Mouse (Mus musculus): ENCODE measurements around the gene Frat2. TPM values are rescaled to one million over a fixed set of nuclear protein-coding genes. Genes with fewer than 3 reads are reported as not detected.

Gene Frat2
- polyA plus RNA-seq, 1 experiment from 2014 or later, result 7.0 TPM

- WGBS, result 85% methylated on average over 12 of the region's 12 CpGs
Measured at GRCm38 (mm10) chr19:41796789-41797327, 51.1 kb downstream of the Frat2 start.

DNA sequence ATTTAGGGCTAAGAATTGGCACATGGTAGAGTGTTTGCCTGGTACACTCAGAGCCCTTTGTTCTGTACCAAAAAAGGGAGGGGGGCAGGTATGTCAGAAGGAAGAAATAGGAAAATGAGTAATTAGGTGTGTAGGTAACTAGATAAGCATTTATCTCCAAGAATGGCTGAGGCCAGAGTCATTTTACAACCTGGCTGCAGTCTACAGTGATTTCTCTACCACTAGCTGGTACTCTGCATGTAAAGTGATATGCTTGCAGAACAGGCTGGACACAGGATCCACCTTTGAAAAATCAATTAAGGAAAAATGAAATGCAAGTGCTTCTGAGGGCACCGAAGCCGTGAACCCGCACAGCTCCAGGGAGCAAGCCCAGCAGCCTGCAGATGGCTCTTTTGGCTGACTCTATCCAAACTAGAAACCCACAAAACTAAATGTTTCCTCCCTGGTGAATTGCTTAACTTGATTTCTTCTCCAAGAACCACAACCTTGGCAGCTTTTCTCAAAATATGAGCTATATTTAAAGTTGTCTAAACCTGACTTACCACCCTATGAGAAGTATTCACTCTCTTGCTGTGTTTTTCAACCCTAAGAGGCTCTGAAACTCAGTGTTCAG, 51.7 kb downstream of the Frat2 start:
- no peak for ATAC-seq (ENCODE audit: low FRiP score)
- Histone ChIP-seq H3K27me3 (replicated peaks) (0 out of 2 replicates have a peak, but pooled peaks cover 3% of the 10 kb centered on the region), H3K4me3 (replicated peaks) (no peak overlapping the region), H3K36me3 (no peaks in the 10 kb centered on the region), H3K27ac (replicated peaks) (no peak overlapping the region), H3K9me3 (replicated peaks) (no peaks in the 10 kb centered on the region), H3K9ac (replicated peaks) (no peak overlapping the region), H3K4me1 (peaks cover 8% of the 10 kb centered on the region; the same call in 1 of the 2 replicates), H3K4me2 (no peak overlapping the region)
- 82% methylated on average over 3 of the region's 3 CpGs for WGBS

More at GRCm38 (mm10) chr19:41796789-41797327, 51.1 kb downstream of the Frat2 start:
- H3K4me2 ChIP-seq, result no peak overlapping the region
- no peak overlapping the region for H3K9ac ChIP-seq (replicated peaks)
- H3K36me3 ChIP-seq, result no peaks in the 10 kb centered on the region
- no peaks in the 10 kb centered on the region for H3K9me3 ChIP-seq (replicated peaks)
- H3K4me1 ChIP-seq, result peaks cover 9% of the 10 kb centered on the region; the same call in 1 of the 2 replicates
- 0 out of 2 replicates have a peak, but pooled peaks cover 3% of the 10 kb centered on the region for H3K27me3 ChIP-seq (replicated peaks)
- H3K27ac ChIP-seq (replicated peaks), result no peak overlapping the region
- ATAC-seq (ENCODE audit: low FRiP score), result no peak
- no peak overlapping the region for H3K4me3 ChIP-seq (replicated peaks)

Other genes starting within 250 kb of the Frat2 start
- 32.8 and 36.8 TPM in 2 replicates for gene Slit1, start 104.5 kb downstream of the Frat2 start, polyA plus RNA-seq (2015; fragmentation: Nextera tagmentation; extraction: Ambion mirVana)
- 4.8 and 8.7 TPM in 2 replicates for gene Arhgap19, start 46.1 kb downstream of the Frat2 start, polyA plus RNA-seq (2015; fragmentation: Nextera tagmentation; extraction: Ambion mirVana)
- 20.1 and 22.7 TPM in 2 replicates for gene Frat1, start 18.2 kb downstream of the Frat2 start, polyA plus RNA-seq (2015; fragmentation: Nextera tagmentation; extraction: Ambion mirVana)
- 17.9 and 18.5 TPM in 2 replicates for gene Rrp12, start 48.0 kb upstream of the Frat2 start, polyA plus RNA-seq (2015; fragmentation: Nextera tagmentation; extraction: Ambion mirVana)
- gene Pgam1, start 63.8 kb upstream of the Frat2 start, polyA plus RNA-seq (2015; fragmentation: Nextera tagmentation; extraction: Ambion mirVana), result 540 and 577 TPM in 2 replicates
- 59.7 and 61.4 TPM in 2 replicates for gene Exosc1, start 85.3 kb upstream of the Frat2 start, polyA plus RNA-seq (2015; fragmentation: Nextera tagmentation; extraction: Ambion mirVana)
- 89.3 and 90.6 TPM in 2 replicates for gene Zdhhc16, start 85.3 kb upstream of the Frat2 start, polyA plus RNA-seq (2015; fragmentation: Nextera tagmentation; extraction: Ambion mirVana)
- 31.0 and 35.8 TPM in 2 replicates for gene Mms19, start 133.0 kb upstream of the Frat2 start, polyA plus RNA-seq (2015; fragmentation: Nextera tagmentation; extraction: Ambion mirVana)
- gene Ubtd1, start 133.6 kb upstream of the Frat2 start, polyA plus RNA-seq (2015; fragmentation: Nextera tagmentation; extraction: Ambion mirVana), result 13.9 and 14.5 TPM in 2 replicates
- 1.1 and 1.3 TPM in 2 replicates for gene Ankrd2, start 187.9 kb upstream of the Frat2 start, polyA plus RNA-seq (2015; fragmentation: Nextera tagmentation; extraction: Ambion mirVana)
- 1.7 and 1.8 TPM in 2 replicates for gene Hoga1, start 197.5 kb upstream of the Frat2 start, polyA plus RNA-seq (2015; fragmentation: Nextera tagmentation; extraction: Ambion mirVana)
- not detected in 2 replicates for gene 4933411K16Rik, start 204.1 kb upstream of the Frat2 start, polyA plus RNA-seq (2015; fragmentation: Nextera tagmentation; extraction: Ambion mirVana)
- 99.6 and 116 TPM in 2 replicates for gene Morn4, start 238.2 kb upstream of the Frat2 start, polyA plus RNA-seq (2015; fragmentation: Nextera tagmentation; extraction: Ambion mirVana)
- gene Pi4k2a, start 242.3 kb upstream of the Frat2 start, polyA plus RNA-seq (2015; fragmentation: Nextera tagmentation; extraction: Ambion mirVana), result 31.0 and 33.5 TPM in 2 replicates